Mouse (Mus musculus) brain, embryonic 14.5 days (tissue): ENCODE data around the gene Magee1. TPM values are rescaled to one million over a fixed set of nuclear protein-coding genes. Genes with fewer than 3 reads are reported as not detected.
"Not testable (repeated sequence)": the region's sequence is repeated elsewhere in the genome, so short reads cannot be mapped to it uniquely, and the experiment has no call there.

ENCODE experiments used
- DNase-seq: peaks from one replicate; pipeline ENCODE4 v3.0.0-alpha.2; 2011; ENCODE audit warnings: low read depth
- CTCF ChIP-seq: fragments of 200-500 bp; IDR thresholded peaks from 2 replicates; pipeline ENCODE4 v1.5.1; 2012; ENCODE audit warnings: inconsistent platforms, mild to moderate bottlenecking, moderate library complexity, borderline replicate concordance; ENCODE audit not compliant: insufficient read depth, insufficient read length; ENCODE audit errors: extremely low read depth
- POLR2A ChIP-seq: fragments of 200-500 bp; IDR thresholded peaks from 2 replicates; pipeline ENCODE4 v1.6.1; 2012; ENCODE audit warnings: mild to moderate bottlenecking, inconsistent platforms, borderline replicate concordance; ENCODE audit not compliant: poor library complexity, insufficient read depth, insufficient read length, severe bottlenecking; ENCODE audit errors: extremely low read depth
- polyA plus RNA-seq: library from polyadenylated mRNA; depleted of rRNA; stranded (reverse); fragments of >200 nt; gene quantifications from 2 replicates; pipeline ENCODE4 v1.2.3, GENCODE M21; 2012; rRNA removed

Gene Magee1
- polyA plus RNA-seq = 118 and 144 TPM in 2 replicates

DNA sequence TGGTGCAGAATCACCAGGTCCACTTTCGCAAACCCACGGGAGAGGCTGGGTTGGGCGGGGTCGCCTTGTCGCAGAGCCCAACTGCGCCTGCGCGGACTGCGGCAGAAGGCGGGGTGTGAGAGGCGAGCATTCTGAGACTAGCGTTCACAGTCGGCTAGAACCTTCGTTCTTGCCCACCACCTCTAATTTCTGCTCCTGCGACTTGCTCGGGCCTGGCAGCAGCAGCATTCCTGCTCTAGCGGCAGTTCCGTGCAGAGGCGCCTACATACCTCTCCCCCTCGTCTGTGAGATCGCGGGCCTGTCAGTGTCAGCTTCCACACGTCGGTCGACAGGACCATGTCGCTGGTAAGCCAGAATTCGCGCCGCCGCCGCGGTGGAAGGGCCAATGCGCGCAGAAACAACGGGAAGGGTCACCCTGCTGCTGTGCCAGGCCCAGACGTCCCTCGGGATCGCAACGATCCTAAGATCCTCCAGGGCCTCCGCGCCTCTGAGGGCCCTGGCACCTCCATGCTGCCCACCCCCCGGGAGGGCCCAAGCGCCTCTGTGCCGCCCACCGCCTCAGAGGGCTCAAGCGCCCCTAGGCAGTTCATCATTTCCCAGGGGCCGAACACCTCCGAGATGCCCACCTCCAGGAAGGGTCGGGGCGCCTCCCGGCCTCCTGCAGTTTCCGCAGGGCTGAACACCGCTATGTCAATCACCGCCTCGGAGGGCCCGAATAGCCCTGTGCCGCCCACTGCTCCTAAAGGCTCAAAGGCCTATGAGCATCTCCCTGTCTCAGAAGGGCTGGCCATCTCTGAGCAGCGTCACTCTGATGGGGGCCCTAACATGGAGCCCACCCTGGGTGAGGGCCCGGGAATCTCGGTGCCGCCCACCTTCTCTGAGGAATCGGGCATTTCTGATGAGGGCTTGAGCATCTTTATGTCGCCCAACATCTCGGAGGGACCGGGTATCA lies at the start of gene Magee1:
TSS of gene Magee1 (plus strand) at position 104 of the 952 bp plus-strand sequence.
- peak; percentile 90 for DNase-seq
- TF ChIP-seq POLR2A (peak; percentile 39; the same call in 1 of the 2 replicates), CTCF (no peak)

DNA sequence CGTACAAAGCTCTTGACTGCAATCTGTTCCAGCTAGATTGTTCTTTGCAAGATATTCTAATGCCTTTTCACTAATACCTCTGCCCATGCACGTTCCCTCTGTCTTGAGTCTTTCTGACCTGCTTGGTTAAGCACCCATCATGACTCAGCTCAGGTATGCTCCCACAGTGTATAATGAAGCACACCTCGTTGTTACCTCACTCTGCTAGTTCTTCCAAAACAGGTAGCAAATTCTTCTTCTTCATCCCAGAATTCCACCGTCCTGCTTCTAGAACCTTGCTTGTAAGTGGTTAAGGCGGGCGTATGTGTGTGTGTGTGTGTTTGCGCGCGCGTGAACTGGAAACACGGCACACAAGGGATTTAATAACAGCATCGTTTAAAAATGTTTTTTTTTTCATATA lies 41.0 kb upstream of the Magee1 start:
- TF ChIP-seq CTCF (no peak), POLR2A (no peak)
- no peak for DNase-seq

DNA sequence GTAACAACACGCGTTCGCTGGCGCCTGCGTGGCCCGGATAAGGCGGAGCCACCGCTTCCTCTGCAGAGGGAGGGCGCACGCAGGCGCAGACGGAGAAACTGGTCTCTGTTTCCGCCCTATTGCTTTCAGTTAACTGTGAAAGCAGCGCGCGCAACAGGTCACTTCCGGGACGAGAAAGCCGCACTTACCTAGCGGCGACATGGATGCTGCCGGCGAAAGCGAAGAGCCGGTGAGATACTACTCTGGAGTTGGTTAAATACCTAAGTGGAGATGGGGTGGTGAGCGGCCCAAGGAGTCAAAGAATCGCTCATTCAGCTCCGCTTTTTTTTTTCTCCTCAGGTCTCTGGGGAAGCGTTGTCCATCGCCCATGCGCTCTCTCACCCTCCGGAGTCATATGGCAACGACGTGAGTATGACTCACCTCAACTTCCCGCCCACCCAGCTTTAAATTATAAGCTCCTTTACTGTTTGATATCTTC lies 40.5 kb upstream of the Magee1 start, which contains the start of gene Pbdc1:
TSS of gene Pbdc1 (plus strand) at position 142 of the 478 bp plus-strand sequence.
- DNase-seq = peak; percentile 98
- TF ChIP-seq POLR2A = no peak
- TF ChIP-seq CTCF = no peak

DNA sequence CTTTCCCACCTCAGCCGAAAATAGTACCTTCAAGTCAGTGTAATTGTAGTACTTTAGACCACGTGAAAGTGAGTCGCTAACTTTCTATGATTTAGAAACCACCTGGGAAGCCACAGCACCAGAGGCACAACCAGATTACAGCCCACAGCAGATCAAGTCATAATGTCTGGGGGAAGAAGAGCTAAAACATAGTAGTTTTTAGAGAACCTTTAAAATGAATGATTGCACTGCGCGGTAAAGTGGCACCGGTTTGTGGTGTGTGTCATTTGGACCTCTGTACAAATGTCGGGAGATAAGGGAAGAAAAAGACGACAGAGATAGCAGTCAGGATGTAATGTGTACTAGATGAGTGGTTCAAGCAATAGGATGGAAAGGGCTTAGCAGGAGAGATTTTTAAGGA lies 40.1 kb upstream of the Magee1 start:
- no peak for TF ChIP-seq POLR2A
- no peak for TF ChIP-seq CTCF
- no peak for DNase-seq

DNA sequence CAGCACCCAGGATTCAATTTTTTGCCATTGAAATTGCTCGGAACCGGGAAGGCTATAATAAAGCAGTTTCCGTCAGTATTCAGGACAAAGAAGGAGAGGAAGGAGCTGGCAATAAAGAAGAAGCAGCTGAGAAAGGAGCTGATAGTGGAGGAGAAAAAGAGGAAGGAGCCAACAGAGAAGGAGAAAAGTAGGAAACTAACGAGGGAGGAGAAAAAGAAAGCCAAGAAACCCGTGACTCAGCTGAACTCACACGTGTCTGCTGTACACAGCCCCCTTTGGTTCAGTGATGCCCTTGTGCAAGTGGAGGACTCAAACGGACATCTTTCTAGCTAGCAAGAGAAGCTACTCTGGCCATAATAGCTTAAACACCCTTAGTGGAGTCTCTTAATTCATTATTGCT lies 37.2 kb upstream of the Magee1 start:
- DNase-seq = not testable (repeated sequence)

DNA sequence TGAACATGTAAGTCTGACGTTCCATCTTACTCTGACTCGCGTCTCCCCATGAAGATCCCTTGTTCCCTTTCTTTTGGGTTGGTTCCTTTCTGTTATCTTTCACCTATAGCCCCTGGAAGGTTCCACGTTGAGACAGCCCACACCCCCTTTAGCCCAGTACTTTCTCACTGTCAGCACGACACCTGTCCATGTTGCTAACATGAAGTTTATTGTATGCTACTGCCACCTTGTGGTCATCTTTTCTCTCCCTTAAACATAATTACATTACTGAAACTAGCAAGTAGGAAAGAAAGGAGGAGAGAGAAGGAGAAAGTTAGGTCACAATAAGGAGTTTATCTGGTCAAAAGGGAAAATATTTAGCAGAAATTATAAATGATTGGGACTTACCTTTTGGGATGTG lies 16.0 kb upstream of the Magee1 start:
- TF ChIP-seq POLR2A (no peak), CTCF (peak; percentile 34; the same call in 1 of the 2 replicates)
- DNase-seq = peak; percentile 77

DNA sequence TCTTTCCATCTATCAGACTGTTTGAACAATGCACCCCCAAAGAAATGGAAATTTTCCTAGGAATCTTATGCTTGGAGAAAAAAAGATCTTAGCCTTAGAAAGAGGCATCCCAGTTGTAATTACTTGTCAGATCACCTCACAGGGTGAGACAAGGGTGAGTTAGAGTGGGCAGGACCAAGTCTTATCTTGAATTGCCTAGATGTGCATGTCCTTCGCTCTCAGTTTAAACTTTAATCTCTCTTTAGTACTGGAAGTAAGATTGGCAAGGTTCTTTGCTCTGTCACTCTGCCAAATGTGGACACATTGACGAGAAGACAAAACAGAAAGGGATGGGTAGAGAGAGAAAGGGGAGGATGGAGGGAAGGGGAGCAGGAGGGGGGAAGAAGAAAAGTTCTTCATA lies 5.2 kb upstream of the Magee1 start:
- DNase-seq = no peak
- TF ChIP-seq POLR2A = no peak
- TF ChIP-seq CTCF = no peak

DNA sequence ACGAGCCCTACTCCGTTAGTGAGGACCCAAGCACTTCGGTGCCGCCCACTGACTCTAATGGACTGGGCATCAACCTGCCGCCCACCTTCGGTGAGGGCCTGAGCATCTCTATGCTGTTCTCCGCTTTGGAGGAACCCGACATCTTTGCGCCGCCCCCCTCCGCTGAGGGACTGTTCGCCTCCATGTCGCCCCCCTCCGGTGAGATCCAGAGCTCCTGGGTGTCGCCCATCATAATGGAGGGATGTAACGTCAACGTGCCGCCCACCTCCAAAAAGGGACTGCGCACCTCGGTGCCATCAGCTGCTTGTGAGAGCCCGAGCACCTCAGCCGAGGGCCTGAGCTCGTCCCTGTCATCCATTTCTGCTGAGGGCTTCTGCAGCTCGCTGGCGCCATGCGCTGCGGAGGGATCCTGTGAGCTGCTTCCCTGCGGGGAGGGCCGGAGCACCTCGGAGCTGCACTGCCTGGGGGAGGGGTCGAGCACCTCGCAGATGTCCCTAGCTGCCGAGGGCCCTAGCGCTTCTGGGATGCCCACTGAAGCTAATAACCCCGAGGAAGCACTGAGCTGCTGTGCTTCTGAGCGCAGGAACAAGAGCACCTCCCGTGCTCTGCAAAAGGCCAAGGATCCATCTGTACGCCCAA lies 1.2 kb downstream of the Magee1 start:
- peak; percentile 88 for DNase-seq
- TF ChIP-seq CTCF = peak; percentile 59
- 0 out of 2 replicates have a peak, but pooled peaks have one; percentile 22 for TF ChIP-seq POLR2A

DNA sequence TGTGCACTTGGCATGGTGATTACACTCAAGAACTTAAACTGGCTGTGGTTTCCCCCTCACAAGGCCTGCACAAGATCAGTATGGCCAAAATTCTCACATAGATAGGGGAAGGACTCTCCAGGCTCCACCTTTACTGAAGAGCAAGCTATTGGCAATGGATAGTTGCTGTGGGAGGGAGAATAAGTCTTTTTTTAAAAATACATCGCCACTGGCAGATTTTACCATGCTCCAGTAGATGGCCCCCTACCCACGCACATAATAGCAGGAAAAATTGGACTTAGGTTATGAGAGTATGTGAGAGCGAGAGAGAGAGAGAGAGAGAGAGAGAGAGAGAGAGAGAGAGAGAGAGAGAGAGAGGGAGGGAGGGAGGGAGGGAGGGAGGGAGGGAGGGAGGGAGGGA lies 4.7 kb downstream of the Magee1 start:
- DNase-seq = peak; percentile 75
- TF ChIP-seq POLR2A (no peak), CTCF (peak; percentile 44; the same call in 1 of the 2 replicates)

DNA sequence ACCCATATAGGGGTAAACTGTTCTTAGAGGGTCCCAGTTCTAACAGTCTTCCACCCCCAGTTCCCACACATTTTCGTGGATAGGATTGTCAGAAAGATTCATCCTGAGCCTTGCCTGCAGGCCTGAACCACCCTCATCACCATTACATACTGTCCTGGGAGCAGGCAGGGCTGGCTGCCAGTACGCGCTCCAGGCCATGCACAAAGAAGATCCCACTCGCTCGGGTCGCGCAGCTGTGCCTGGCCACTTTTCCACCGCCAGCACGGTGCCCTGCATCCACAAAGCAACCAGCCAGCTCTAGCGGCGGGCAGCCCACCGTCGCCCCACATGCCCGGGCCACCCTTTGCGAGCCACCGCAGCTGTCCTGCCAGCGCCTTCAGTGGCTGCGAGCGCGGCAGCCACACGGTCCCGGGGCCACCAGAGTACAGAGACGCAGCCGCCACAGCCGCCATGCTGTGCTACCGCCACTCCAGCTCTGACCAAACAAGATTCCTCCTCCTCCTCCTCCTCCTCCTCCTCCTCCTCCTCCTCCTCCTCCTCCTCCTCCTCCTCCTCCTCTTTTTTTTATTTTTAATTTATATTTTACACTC lies 31.8 kb downstream of the Magee1 start:
- DNase-seq = peak; percentile 24
- no peak for TF ChIP-seq CTCF
- TF ChIP-seq POLR2A = no peak

DNA sequence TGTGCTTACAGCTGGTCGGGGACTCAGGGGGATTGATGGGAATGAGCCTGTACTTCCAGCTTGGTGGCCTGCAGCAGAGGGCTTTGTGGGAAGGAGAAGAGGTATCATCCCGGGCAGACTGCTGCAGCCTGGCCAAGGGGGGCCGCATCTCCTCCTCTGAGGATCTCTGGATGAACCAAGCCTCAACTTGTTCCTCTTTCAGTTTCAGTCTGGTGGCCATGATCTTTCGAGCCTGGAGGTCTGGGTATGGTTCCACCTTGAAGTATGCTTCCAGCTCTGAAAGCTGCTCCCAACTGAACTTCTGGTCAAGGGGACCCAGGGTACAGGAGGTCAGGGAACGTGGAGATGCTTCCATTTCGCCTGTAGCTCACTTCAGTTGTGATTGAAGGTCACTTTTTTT lies 44.8 kb downstream of the Magee1 start:
- not testable (repeated sequence) for DNase-seq
